Mouse (Mus musculus) stomach, postnatal 0 days (tissue): ENCODE measurements around the gene Ebf3.

Experiments used
- CTCF ChIP-seq: IDR thresholded peaks from 2 replicates; pipeline ENCODE4 v1.5.1; 2016; ENCODE audit warnings: antibody characterized with exemption, low read depth, mild to moderate bottlenecking, moderate library complexity
- EP300 ChIP-seq: optimal IDR thresholded peaks from 2 replicates; pipeline ENCODE3; 2016; ENCODE audit warnings: antibody characterized with exemption

- TF ChIP-seq CTCF (no peak), EP300 (no peak)
Measured at GRCm38 (mm10) chr7:137262330-137262729, 51.9 kb downstream of the Ebf3 start.
